8 mouse cellular contexts compared by ENCODE assay signal in the genomic region with DNA sequence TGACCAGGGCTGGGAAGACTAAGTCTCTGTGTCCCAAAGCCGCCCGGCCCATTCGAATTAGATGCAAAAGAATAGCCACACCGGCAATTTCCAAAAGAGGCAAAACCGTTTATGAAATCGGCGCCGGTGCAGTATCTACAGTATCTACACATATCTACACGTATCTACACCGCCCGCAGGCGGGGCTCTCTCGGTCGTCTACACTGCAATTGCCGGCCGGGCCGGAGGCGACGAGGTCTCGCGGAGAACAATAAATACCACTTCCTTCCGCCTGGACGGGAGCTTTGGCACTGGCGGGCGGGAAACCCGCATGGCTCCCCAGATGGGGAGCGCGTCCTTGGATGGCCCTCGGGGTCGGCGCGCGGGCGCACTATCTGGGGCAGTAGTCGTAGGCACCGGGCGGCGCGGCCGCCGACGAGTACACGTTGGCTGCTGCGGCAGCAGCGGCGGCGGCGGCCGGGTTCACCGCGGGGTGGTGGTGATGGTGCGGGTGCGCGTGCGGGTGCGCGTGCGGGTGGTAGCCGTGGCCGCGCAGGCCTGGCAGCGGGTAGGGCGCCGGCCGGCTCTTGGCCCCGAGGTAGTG. TPM values are rescaled to one million over a fixed set of nuclear protein-coding genes. Genes with fewer than 3 reads are reported as not detected.
DNase-seq lines count a peak whose midpoint lies in the region; ATAC-seq and TF ChIP-seq lines count a peak whose summit lies in the region.

No protein-coding gene starts in this region.

- peak overlapping the region; percentile 55 for H3K4me2 ChIP-seq in hindbrain, embryonic 14.5 days (replicated peaks)

- peak overlapping the region; percentile 28 for H3K9ac ChIP-seq in hindbrain, embryonic 14.5 days

- peaks cover 96% of the 10 kb centered on the region for H3K27me3 ChIP-seq in embryonic facial prominence, embryonic 10.5 days (replicated peaks; ENCODE audit: low read depth, poor library complexity, severe bottlenecking)
- peaks cover 77% of the 10 kb centered on the region for H3K27me3 ChIP-seq in hindbrain, embryonic 14.5 days (ENCODE audit: control insufficient read depth, insufficient read depth, low read length)

- no peaks in the 10 kb centered on the region for H3K9me3 ChIP-seq in embryonic facial prominence, embryonic 10.5 days
- H3K9me3 ChIP-seq in hindbrain, embryonic 14.5 days (ENCODE audit: control insufficient read depth, low read length): no peaks in the 10 kb centered on the region

- under 1% methylated on average over 66 of the region's 66 CpGs for WGBS in embryonic facial prominence, embryonic 10.5 days
- WGBS in hindbrain, embryonic 14.5 days: under 1% methylated on average over 64 of the region's 66 CpGs

- intact Hi-C loops in left cerebral cortex, adult 2 months (cut with DNase I): no loop called here

- ATAC-seq in hindbrain, embryonic 14.5 days (ENCODE audit: low FRiP score): no peak; the same call in 1 of the 2 replicates

- TF ChIP-seq CTCF in left cerebral cortex, adult 2 months (IDR thresholded peaks at IDR 0.05): no peak

- H3K4me3 ChIP-seq in left cerebral cortex, adult 2 months: peak overlapping the region; percentile 30
- H3K4me3 ChIP-seq in embryonic facial prominence, embryonic 10.5 days: peak overlapping the region; percentile 50
- peak overlapping the region; percentile 37 for H3K4me3 ChIP-seq in hindbrain, embryonic 14.5 days (replicated peaks; ENCODE audit: low read length)

- no peaks in the 10 kb centered on the region for H3K36me3 ChIP-seq in embryonic facial prominence, embryonic 10.5 days (replicated peaks)
- no peaks in the 10 kb centered on the region for H3K36me3 ChIP-seq in hindbrain, embryonic 14.5 days (replicated peaks; ENCODE audit: control insufficient read depth, insufficient read depth)

- no peak overlapping the region for H3K27ac ChIP-seq in left cerebral cortex, adult 2 months
- peak overlapping the region; percentile 67 for H3K27ac ChIP-seq in embryonic facial prominence, embryonic 10.5 days (replicated peaks)
- H3K27ac ChIP-seq in hindbrain, embryonic 14.5 days: no peak overlapping the region

- DNase-seq in left cerebral cortex, adult 2 months (ENCODE audit: extremely low spot score in 1 of 2, low spot score in 2 of 2): no peak
- no peak for DNase-seq in left cerebral cortex, adult 11 months (ENCODE audit: low spot score)
- peak; percentile 60 for DNase-seq in embryonic facial prominence, embryonic 10.5 days (ENCODE audit: low spot score)
- DNase-seq in hindbrain, embryonic 14.5 days (ENCODE audit: low spot score): no peak
- peak; percentile 51 for DNase-seq in lung, postnatal 10 days
- DNase-seq in spleen, adult 12 weeks (ENCODE audit: low spot score): no peak
- no peak for DNase-seq in gastrocnemius, adult 18-20 months (ENCODE audit: low spot score)
- DNase-seq in spleen, postnatal 14 days (ENCODE audit: low spot score in 2 of 2): no peak

- peaks cover 54% of the 10 kb centered on the region for H3K4me1 ChIP-seq in embryonic facial prominence, embryonic 10.5 days
- H3K4me1 ChIP-seq in hindbrain, embryonic 14.5 days (replicated peaks; ENCODE audit: control insufficient read depth, insufficient read depth, low read length): peaks cover 19% of the 10 kb centered on the region

RNA-seq across cellular contexts. Expression of a gene that starts 8.8 kb away (rescaled TPM):
- 1 to 10 TPM; 1.1 to 2.0 TPM for total RNA-seq in left cerebral cortex, adult 2 months (2021)
- 8.1 and 9.5 TPM in 2 replicates for polyA plus RNA-seq in embryonic facial prominence, embryonic 10.5 days (2016; fragmentation: Nextera tagmentation; extraction: Ambion mirVana)
- 0.94 and 1.2 TPM in 2 replicates for polyA plus RNA-seq in hindbrain, embryonic 14.5 days (2014; fragmentation: Nextera tagmentation; extraction: Ambion mirVana)
- 10 to 100 TPM in 1 of 2 experiments, 1 to 10 TPM in 1; 9.3 to 20.9 TPM for total RNA-seq in gastrocnemius, adult 18-20 months (2021)

RNA-seq across cellular contexts. Expression of a gene that starts 40.5 kb away (rescaled TPM):
- 1 to 10 TPM; 1.1 to 1.8 TPM for total RNA-seq in left cerebral cortex, adult 2 months (2021)
- polyA plus RNA-seq in embryonic facial prominence, embryonic 10.5 days (2016; fragmentation: Nextera tagmentation; extraction: Ambion mirVana): 2.6 and 3.5 TPM in 2 replicates
- 13.7 and 16.7 TPM in 2 replicates for polyA plus RNA-seq in hindbrain, embryonic 14.5 days (2014; fragmentation: Nextera tagmentation; extraction: Ambion mirVana)
- not detected for total RNA-seq in gastrocnemius, adult 18-20 months (2021)

RNA-seq across cellular contexts. Expression of a gene that starts 44.5 kb away (rescaled TPM):
- total RNA-seq in left cerebral cortex, adult 2 months (2021): 100 to 1,000 TPM; 260 to 297 TPM
- 3.2 and 3.6 TPM in 2 replicates for polyA plus RNA-seq in embryonic facial prominence, embryonic 10.5 days (2016; fragmentation: Nextera tagmentation; extraction: Ambion mirVana)
- polyA plus RNA-seq in hindbrain, embryonic 14.5 days (2014; fragmentation: Nextera tagmentation; extraction: Ambion mirVana): 6.9 and 10.1 TPM in 2 replicates
- under 1 TPM in 1 of 2 experiments, not detected in 1; 0.47 TPM for total RNA-seq in gastrocnemius, adult 18-20 months (2021)

RNA-seq across cellular contexts. Expression of a gene that starts 48.0 kb away (rescaled TPM):
- total RNA-seq in left cerebral cortex, adult 2 months (2021): 100 to 1,000 TPM; 801 to 836 TPM
- polyA plus RNA-seq in embryonic facial prominence, embryonic 10.5 days (2016; fragmentation: Nextera tagmentation; extraction: Ambion mirVana): 30.2 and 32.2 TPM in 2 replicates
- 192 and 218 TPM in 2 replicates for polyA plus RNA-seq in hindbrain, embryonic 14.5 days (2014; fragmentation: Nextera tagmentation; extraction: Ambion mirVana)
- 1 to 10 TPM; 2.4 to 4.4 TPM for total RNA-seq in gastrocnemius, adult 18-20 months (2021)

Comparison
In these comparisons a context has a peak if more than half of its experiments do, and no peak if none do; other contexts are left out.
1. DNase-seq: peak in embryonic facial prominence, embryonic 10.5 days (single experiment) and lung, postnatal 10 days (single experiment); none in left cerebral cortex, adult 2 months (0 of 2), left cerebral cortex, adult 11 months (single experiment), hindbrain, embryonic 14.5 days (single experiment), spleen, adult 12 weeks (single experiment), gastrocnemius, adult 18-20 months (single experiment) and spleen, postnatal 14 days (0 of 2).
2. RNA of a gene that starts 44.5 kb away (total RNA-seq): 260 to 297 TPM in left cerebral cortex, adult 2 months; 0.47 TPM in gastrocnemius, adult 18-20 months; every median in the first group is over 100 times any median in the second.
3. Peak in every context shown above with its lines, with median percentiles within 50 percentile points of each other: H3K4me3 ChIP-seq.